Mouse (Mus musculus) spleen, adult 2 months (tissue): ENCODE measurements around the gene Usp51. TPM values are rescaled to one million over a fixed set of nuclear protein-coding genes. Genes with fewer than 3 reads are reported as not detected.
A peak's percentile ranks its signal among the peaks of the same experiment; 100 is the strongest.
"Not testable (repeated sequence)": the region's sequence is repeated elsewhere in the genome, so short reads cannot be mapped to it uniquely, and the experiment has no call there.

ENCODE experiments used
- DNase-seq, 2 experiments: peaks; one replicate each; pipeline versions ENCODE4 v3.0.0 to v3.0.0-alpha.2; 2012 to 2021; ENCODE audit warnings: low spot score in 2 of 2, low read depth in 1 of 2
- H3K27ac ChIP-seq: fragments of 200-500 bp; 2 replicates; pipeline ENCODE4 v1.5.1; 2012; ENCODE audit warnings: low read length, inconsistent platforms; ENCODE audit not compliant: insufficient read depth
- H3K27me3 ChIP-seq: fragments of 200-500 bp; 2 replicates; pipeline ENCODE4 v1.6.1; 2012; ENCODE audit warnings: mild to moderate bottlenecking, moderate library complexity, low read length, inconsistent platforms; ENCODE audit not compliant: control insufficient read depth, insufficient read depth
- H3K36me3 ChIP-seq: fragments of 200-500 bp; 2 replicates; pipeline ENCODE4 v1.6.1; 2012; ENCODE audit warnings: mild to moderate bottlenecking, low read length, inconsistent platforms; ENCODE audit not compliant: control insufficient read depth, insufficient read depth
- H3K4me1 ChIP-seq: fragments of 200-500 bp; 2 replicates; pipeline ENCODE4 v1.6.1; 2011; ENCODE audit warnings: inconsistent platforms; ENCODE audit not compliant: control insufficient read depth, insufficient read depth, insufficient read length
- H3K4me3 ChIP-seq: fragments of 200-500 bp; 2 replicates; pipeline ENCODE4 v1.5.1; 2011; ENCODE audit warnings: mild to moderate bottlenecking, inconsistent platforms; ENCODE audit not compliant: insufficient read depth, insufficient read length; ENCODE audit errors: extremely low read depth
- CTCF ChIP-seq: fragments of 200-500 bp; IDR thresholded peaks from 2 replicates; pipeline ENCODE4 v1.5.1; 2011; ENCODE audit warnings: mild to moderate bottlenecking, inconsistent platforms; ENCODE audit not compliant: insufficient read depth, insufficient read length, insufficient replicate concordance; ENCODE audit errors: extremely low read depth
- POLR2A ChIP-seq: fragments of 200-500 bp; IDR thresholded peaks from 2 replicates; pipeline ENCODE4 v1.6.1; 2011; ENCODE audit warnings: low read depth, low read length, inconsistent platforms
- WGBS: fragments of 180-500 bp; shearing (Covaris S2); methylation state at CpG from one replicate; pipeline ENCODE4 v1.1.7; 2018; 5-methylcytosine and 5-hydroxymethylcytosine counted together
- polyA plus RNA-seq: library from polyadenylated mRNA; depleted of rRNA; stranded (reverse); fragments of >200 nt; gene quantifications from 2 replicates; pipeline ENCODE4 v1.2.3, GENCODE M21; 2012; rRNA removed

The Usp51 gene
- not detected in 2 replicates for polyA plus RNA-seq

DNA sequence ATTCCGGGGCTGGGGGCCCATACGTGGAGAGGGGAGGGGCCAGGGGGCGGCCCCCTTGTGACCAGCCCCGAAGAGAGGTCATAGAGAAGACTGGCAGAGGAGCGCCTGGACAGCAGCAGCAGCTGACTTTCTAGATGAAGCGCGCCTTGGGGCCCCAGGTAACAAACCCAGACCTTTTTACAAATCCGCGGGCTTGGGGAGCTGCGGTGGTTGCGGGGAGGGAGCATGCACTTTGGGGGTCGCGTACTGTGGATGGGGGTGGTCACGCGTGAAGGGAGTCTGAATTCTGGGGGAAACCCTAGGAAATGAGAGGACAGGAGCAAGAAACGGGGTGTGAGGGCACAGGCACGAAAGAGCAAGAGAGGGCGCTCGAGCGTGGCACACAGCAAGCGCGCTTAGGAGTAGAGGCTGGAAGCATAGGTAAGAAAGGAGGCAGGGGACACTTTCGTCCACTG is at the start of gene Usp51:
Usp51 (plus strand) TSS at position 83 of the 455 bp plus-strand sequence.
- DNase-seq: no peak
- TF ChIP-seq POLR2A (no peak), CTCF (no peak)
- H3K27me3 ChIP-seq: no peaks in the 10 kb centered on the region
- H3K36me3 ChIP-seq: no peaks in the 10 kb centered on the region
- no peak within 1 kb of the TSS for H3K27ac ChIP-seq
- no peaks in the 10 kb centered on the region for H3K4me1 ChIP-seq
- WGBS: 24% methylated on average over 23 of the region's 23 CpGs
- H3K4me3 ChIP-seq: peak within 1 kb of the TSS; percentile 67

DNA sequence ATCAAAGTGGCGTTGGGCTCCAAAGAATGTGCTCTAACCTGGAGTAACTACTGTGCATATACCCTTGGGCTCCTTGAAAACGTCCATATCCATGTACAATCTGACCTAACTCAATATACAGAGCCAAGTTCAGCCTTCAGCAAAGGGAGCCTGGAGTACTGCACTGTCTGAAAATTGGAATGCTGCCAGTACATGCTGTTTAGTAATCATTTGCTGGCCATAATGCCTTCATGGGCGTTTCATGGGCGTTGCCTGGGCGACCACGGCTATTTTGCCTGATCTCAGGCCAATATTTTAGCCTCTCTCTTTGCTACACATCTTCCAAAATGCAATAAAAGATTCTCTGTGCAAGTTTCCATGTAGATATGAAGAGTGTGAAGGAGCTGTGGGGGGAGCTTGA is 36.7 kb upstream of the Usp51 start:
- Histone ChIP-seq H3K27ac (no peak overlapping the region), H3K36me3 (no peaks in the 10 kb centered on the region), H3K4me1 (no peaks in the 10 kb centered on the region), H3K4me3 (no peak overlapping the region), H3K27me3 (no peaks in the 10 kb centered on the region)
- 80% methylated on average over 6 of the region's 6 CpGs for WGBS
- no peak for TF ChIP-seq CTCF
- no peak for TF ChIP-seq POLR2A
- no peak for DNase-seq

DNA sequence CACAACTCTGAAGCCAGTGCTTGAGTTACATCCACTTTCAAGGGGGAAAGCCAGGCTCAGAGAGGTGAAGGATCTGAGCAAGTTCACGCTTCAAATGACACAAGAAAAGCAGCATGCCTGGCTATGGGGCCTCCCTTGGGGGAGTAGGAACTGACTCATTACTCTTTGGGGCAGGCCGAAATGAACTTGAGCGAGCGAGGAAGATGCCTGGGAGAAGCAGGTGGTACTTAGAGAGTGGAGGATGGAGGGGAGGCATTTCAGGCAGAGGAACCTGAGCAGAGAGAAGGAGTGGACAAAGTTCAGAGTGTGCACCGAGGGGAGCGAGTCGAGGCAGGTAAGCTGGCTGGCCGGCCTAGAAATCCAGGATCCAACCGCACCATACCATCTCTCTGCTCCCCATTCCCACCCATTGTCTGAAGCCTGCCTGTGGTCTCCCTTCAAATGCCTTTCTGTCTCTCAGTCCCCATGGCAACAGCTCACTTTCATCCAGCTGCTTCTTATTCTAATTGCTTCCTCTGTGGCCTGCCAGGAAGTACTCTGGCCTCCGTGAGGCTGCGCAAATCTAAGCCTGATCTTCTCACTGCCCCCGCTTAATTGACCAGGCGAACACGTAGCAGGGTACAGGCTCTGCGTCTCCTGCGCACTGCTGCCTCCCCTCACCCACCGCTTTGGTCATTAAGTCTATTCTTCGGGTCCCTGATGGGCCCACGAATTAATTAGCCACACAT is 32.6 kb upstream of the Usp51 start:
- WGBS: 25% methylated on average over 7 of the region's 19 CpGs
- not testable (repeated sequence) for H3K4me1 ChIP-seq, DNase-seq, H3K27me3 ChIP-seq, H3K4me3 ChIP-seq, H3K27ac ChIP-seq, H3K36me3 ChIP-seq

DNA sequence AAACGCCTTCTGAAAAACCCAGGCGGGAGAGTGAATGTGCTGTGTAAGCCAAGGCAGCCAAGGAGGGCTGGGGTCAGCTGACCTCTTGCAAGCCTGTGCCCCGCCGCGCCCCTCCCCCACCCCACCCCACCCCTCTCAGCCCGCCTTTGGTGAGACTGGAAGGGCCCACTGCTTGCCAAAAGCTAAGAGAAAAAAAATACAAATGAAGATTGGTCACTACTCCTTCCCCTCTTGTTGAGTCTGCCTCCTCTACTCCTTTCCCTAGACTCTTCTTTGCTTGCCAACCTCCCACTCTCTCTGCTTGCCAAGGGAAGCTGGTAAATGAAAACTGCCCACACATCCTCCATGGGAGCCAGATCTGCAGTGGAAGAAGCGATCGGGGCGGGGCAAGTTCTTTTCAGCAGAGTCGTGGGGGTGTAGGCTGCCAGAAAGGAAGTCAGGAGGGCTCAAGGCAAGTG is 32.0 kb upstream of the Usp51 start:
- Histone ChIP-seq H3K36me3 (no peaks in the 10 kb centered on the region), H3K27ac (no peak overlapping the region), H3K4me3 (no peak overlapping the region), H3K27me3 (no peaks in the 10 kb centered on the region), H3K4me1 (no peaks in the 10 kb centered on the region)
- 25% methylated on average over 10 of the region's 10 CpGs for WGBS
- no peak for DNase-seq
- TF ChIP-seq POLR2A: no peak
- no peak for TF ChIP-seq CTCF

DNA sequence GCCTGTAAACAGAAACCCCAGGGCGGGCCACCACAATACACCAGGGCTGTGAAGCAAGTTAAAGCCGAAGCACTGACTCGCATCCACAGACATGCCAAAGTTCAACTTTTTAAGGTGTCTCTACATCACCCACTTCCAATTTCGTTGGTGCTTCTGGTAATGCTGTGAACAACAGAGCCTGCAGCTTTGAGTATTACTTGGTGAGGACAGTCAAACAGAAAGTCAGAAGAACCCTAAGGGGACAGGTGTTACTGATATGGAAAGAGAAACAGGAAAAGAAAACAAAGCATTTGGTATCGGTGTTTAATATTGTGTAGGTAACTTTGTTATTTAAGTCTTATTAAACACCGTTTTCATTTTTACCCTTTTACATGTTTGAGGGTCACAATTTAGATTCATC is 29.7 kb upstream of the Usp51 start:
- TF ChIP-seq POLR2A (no peak), CTCF (no peak)
- Histone ChIP-seq H3K4me1 (no peaks in the 10 kb centered on the region), H3K27me3 (no peaks in the 10 kb centered on the region), H3K36me3 (no peaks in the 10 kb centered on the region), H3K27ac (no peak overlapping the region), H3K4me3 (no peak overlapping the region)
- no peak for DNase-seq
- 84% methylated on average over 6 of the region's 6 CpGs for WGBS

DNA sequence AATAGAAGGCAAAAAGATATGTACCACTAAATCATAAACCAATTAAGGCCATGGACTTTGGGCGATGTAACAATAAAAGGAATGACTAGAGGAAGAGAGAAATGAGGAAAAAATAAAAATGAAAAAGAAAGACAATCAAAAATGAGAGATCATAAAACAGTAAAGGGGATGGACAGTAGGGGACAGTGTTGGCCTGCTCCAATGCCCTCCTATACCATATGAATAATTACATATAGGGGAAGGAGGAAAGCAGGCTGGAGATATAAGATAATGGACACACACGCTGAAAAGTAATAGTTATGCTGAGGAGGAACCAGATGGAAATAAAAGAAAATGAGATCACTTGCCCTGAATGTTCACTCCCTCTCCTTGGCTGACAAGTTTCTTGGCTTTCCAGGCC is 21.3 kb upstream of the Usp51 start:
- DNase-seq: no peak
- TF ChIP-seq CTCF (no peak), POLR2A (no peak)
- no peaks in the 10 kb centered on the region for H3K4me1 ChIP-seq
- 61% methylated on average over 2 of the region's 2 CpGs for WGBS
- no peak overlapping the region for H3K4me3 ChIP-seq
- no peaks in the 10 kb centered on the region for H3K27me3 ChIP-seq
- H3K27ac ChIP-seq: no peak overlapping the region
- no peaks in the 10 kb centered on the region for H3K36me3 ChIP-seq

DNA sequence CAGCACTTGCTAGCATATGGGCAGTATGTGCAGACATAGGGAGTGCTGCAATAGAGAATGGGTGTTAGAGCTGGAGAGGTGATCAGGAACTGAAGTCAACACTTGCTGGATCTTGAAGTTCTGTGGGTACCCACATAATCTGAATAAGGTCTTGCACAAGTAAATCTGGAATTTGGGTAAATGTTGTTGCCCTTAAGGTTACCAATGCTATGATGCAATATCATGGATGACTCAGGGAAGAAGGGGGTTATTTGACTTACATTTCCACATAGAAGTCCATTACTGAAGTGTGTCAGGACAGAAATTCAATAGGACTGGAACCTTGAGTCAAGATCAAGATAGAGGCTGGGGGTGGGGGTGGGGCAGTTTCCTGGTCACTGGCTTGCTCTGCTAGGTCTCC is 16.4 kb upstream of the Usp51 start:
- H3K27ac ChIP-seq, H3K4me3 ChIP-seq, H3K4me1 ChIP-seq, H3K27me3 ChIP-seq, DNase-seq, H3K36me3 ChIP-seq: not testable (repeated sequence)

DNA sequence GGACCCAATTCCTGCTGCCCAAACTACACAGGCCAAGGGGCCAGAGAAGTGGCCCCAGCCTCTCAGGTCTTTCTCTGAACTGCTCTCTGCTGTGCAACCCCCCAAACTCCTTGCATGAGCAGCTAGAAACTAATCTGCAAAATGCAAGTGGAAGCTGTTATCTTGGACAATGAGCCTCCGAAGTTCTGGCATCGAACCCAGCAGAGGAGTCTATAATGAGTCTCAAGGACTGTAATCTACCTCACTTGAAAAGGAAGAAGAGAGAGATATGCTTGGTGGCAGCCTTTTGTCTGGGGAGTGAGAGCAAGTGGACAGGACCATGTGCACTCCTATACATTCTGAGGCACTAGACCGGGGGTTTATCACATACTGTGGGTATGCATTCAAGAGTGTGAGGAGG is 10.2 kb upstream of the Usp51 start:
- H3K36me3 ChIP-seq, H3K4me1 ChIP-seq, H3K27me3 ChIP-seq, H3K27ac ChIP-seq, DNase-seq, H3K4me3 ChIP-seq: not testable (repeated sequence)
- no CpG with 5 or more reads among the region's 3 CpGs for WGBS
